Mouse (Mus musculus) forebrain, embryonic 13.5 days (tissue): ENCODE measurements around the gene Cplx3. TPM values are rescaled to one million over a fixed set of nuclear protein-coding genes. Genes with fewer than 3 reads are reported as not detected.
A peak's percentile ranks its signal among the peaks of the same experiment; 100 is the strongest.

Experiments
- ATAC-seq: fragments of 200-750 bp; cut with Nextera tagmentation; 2 replicates; pipeline ENCODE4 v1.8.0; 2017
- H3K27ac ChIP-seq: fragments of 300-500 bp; sonication (generic); 2 replicates; pipeline ENCODE4 v1.5.1; 2015; ENCODE audit warnings: inconsistent platforms, mild to moderate bottlenecking, moderate library complexity
- H3K27me3 ChIP-seq: fragments of 300-500 bp; sonication (generic); 2 replicates; pipeline ENCODE4 v1.6.1; 2015; ENCODE audit warnings: mild to moderate bottlenecking, inconsistent platforms
- H3K36me3 ChIP-seq: fragments of 300-500 bp; sonication (generic); 2 replicates; pipeline ENCODE4 v1.6.1; 2015; ENCODE audit warnings: mild to moderate bottlenecking, inconsistent platforms; ENCODE audit not compliant: poor library complexity, severe bottlenecking
- H3K4me1 ChIP-seq: fragments of 300-500 bp; sonication (generic); 2 replicates; pipeline ENCODE4 v1.6.1; 2015; ENCODE audit warnings: inconsistent platforms
- H3K4me2 ChIP-seq: fragments of 300-500 bp; sonication (generic); 2 replicates; pipeline ENCODE4 v1.6.1; 2015; ENCODE audit warnings: inconsistent platforms, mild to moderate bottlenecking, moderate library complexity
- H3K4me3 ChIP-seq: fragments of 300-500 bp; sonication (generic); 2 replicates; pipeline ENCODE4 v1.5.1; 2015; ENCODE audit warnings: mild to moderate bottlenecking, inconsistent platforms
- H3K9ac ChIP-seq: fragments of 300-500 bp; sonication (generic); 2 replicates; pipeline ENCODE4 v1.6.1; 2015; ENCODE audit warnings: mild to moderate bottlenecking, inconsistent platforms
- H3K9me3 ChIP-seq: fragments of 300-500 bp; sonication (generic); replicated peaks from 2 replicates; pipeline ENCODE4 v1.6.1; 2016; ENCODE audit warnings: inconsistent platforms
- WGBS: fragments of 180-500 bp; shearing (Covaris S2); methylation state at CpG from one replicate; pipeline ENCODE4 v1.1.7; 2015; 5-methylcytosine and 5-hydroxymethylcytosine counted together
- polyA plus RNA-seq: library from polyadenylated mRNA; unstranded; fragments of >200 nt; fragmentation: Nextera tagmentation; extraction: Ambion mirVana; gene quantifications from 2 replicates; pipeline ENCODE4 v1.2.1, GENCODE M21; 2015

Gene Cplx3
- polyA plus RNA-seq, 1 experiment from 2014 or later, result not detected

- no peak overlapping the region for H3K4me3 ChIP-seq
- 0 out of 2 replicates have a peak overlapping the region, but pooled peaks have one; percentile 5 for H3K4me2 ChIP-seq
- H3K9ac ChIP-seq, result peak overlapping the region; percentile 34; the same call in 1 of the 2 replicates
- H3K27me3 ChIP-seq, result 0 out of 2 replicates have a peak, but pooled peaks cover 3% of the 10 kb centered on the region
- no peaks in the 10 kb centered on the region for H3K9me3 ChIP-seq
- 86% methylated on average over 4 of the region's 4 CpGs for WGBS
- H3K27ac ChIP-seq, result no peak overlapping the region
- no peak for ATAC-seq
- H3K36me3 ChIP-seq, result peaks cover 3% of the 10 kb centered on the region
- H3K4me1 ChIP-seq, result peaks cover 41% of the 10 kb centered on the region
Observed at GRCm38 (mm10) chr9:57562896-57563372, 43.1 kb downstream of the Cplx3 start.

GRCm38 (mm10) chr9:57561711-57562099, 44.4 kb downstream of the Cplx3 start:
- Histone ChIP-seq H3K4me1 (peaks cover 41% of the 10 kb centered on the region), H3K4me3 (peak overlapping the region; percentile 63), H3K36me3 (no peaks in the 10 kb centered on the region), H3K27me3 (0 out of 2 replicates have a peak, but pooled peaks cover 3% of the 10 kb centered on the region), H3K4me2 (peak overlapping the region; percentile 77), H3K9me3 (no peaks in the 10 kb centered on the region), H3K9ac (peak overlapping the region; percentile 76), H3K27ac (no peak overlapping the region)
- ATAC-seq, result no peak
- 82% methylated on average over 13 of the region's 13 CpGs for WGBS

GRCm38 (mm10) chr9:57560861-57561710, 45.0 kb downstream of the Cplx3 start, which contains the start of gene Scamp2:
Scamp2 (plus strand) TSS chr9:57560943.
- Histone ChIP-seq H3K27me3 (0 out of 2 replicates have a peak, but pooled peaks cover 3% of the 10 kb centered on the region), H3K4me2 (peak within 1 kb of the TSS; percentile 77), H3K27ac (peak within 1 kb of the TSS; percentile 52), H3K36me3 (no peaks in the 10 kb centered on the region), H3K9ac (peak within 1 kb of the TSS; percentile 76), H3K4me1 (peaks cover 38% of the 10 kb centered on the region), H3K4me3 (peak within 1 kb of the TSS; percentile 63), H3K9me3 (no peaks in the 10 kb centered on the region)
- peak; percentile 100 for ATAC-seq
- under 1% methylated on average over 37 of the region's 37 CpGs for WGBS

- Histone ChIP-seq H3K4me2 (peak overlapping the region; percentile 77), H3K4me1 (peaks cover 30% of the 10 kb centered on the region), H3K27ac (peak overlapping the region; percentile 52), H3K27me3 (0 out of 2 replicates have a peak, but pooled peaks cover 3% of the 10 kb centered on the region), H3K36me3 (no peaks in the 10 kb centered on the region), H3K9ac (peak overlapping the region; percentile 76), H3K4me3 (peak overlapping the region; percentile 63), H3K9me3 (no peaks in the 10 kb centered on the region)
- ATAC-seq, result 0 out of 2 replicates have a peak, but pooled peaks have one; percentile 3
- WGBS, result 25% methylated on average over 7 of the region's 7 CpGs
Observed at GRCm38 (mm10) chr9:57560263-57560662, 45.8 kb downstream of the Cplx3 start.

- Histone ChIP-seq H3K4me3 (no peak overlapping the region), H3K27ac (no peak overlapping the region), H3K36me3 (no peaks in the 10 kb centered on the region), H3K27me3 (0 out of 2 replicates have a peak, but pooled peaks cover 3% of the 10 kb centered on the region), H3K9ac (no peak overlapping the region), H3K4me2 (no peak overlapping the region), H3K9me3 (no peaks in the 10 kb centered on the region), H3K4me1 (peaks cover 32% of the 10 kb centered on the region)
- ATAC-seq, result no peak
- 74% methylated on average over 2 of the region's 2 CpGs for WGBS
Observed at GRCm38 (mm10) chr9:57559568-57559967, 46.5 kb downstream of the Cplx3 start.

- Histone ChIP-seq H3K9ac (no peak overlapping the region), H3K4me2 (no peak overlapping the region), H3K4me3 (no peak overlapping the region), H3K36me3 (no peaks in the 10 kb centered on the region), H3K27ac (no peak overlapping the region), H3K9me3 (no peaks in the 10 kb centered on the region), H3K4me1 (peaks cover 33% of the 10 kb centered on the region), H3K27me3 (0 out of 2 replicates have a peak, but pooled peaks cover 3% of the 10 kb centered on the region)
- no peak for ATAC-seq
- WGBS, result 89% methylated on average over 4 of the region's 4 CpGs
Observed at GRCm38 (mm10) chr9:57558625-57559024, 47.5 kb downstream of the Cplx3 start.

GRCm38 (mm10) chr9:57557215-57557614, 48.9 kb downstream of the Cplx3 start:
- Histone ChIP-seq H3K4me1 (peaks cover 20% of the 10 kb centered on the region), H3K9me3 (no peaks in the 10 kb centered on the region), H3K9ac (no peak overlapping the region), H3K27ac (no peak overlapping the region), H3K4me2 (no peak overlapping the region), H3K27me3 (0 out of 2 replicates have a peak, but pooled peaks cover 3% of the 10 kb centered on the region), H3K4me3 (no peak overlapping the region), H3K36me3 (no peaks in the 10 kb centered on the region)
- WGBS, result 67% methylated on average over 3 of the region's 3 CpGs
- ATAC-seq, result no peak

- Histone ChIP-seq H3K27ac (no peak overlapping the region), H3K9me3 (no peaks in the 10 kb centered on the region), H3K4me1 (peaks cover 13% of the 10 kb centered on the region), H3K27me3 (0 out of 2 replicates have a peak, but pooled peaks cover 3% of the 10 kb centered on the region), H3K4me2 (no peak overlapping the region), H3K4me3 (no peak overlapping the region), H3K36me3 (peaks cover 10% of the 10 kb centered on the region), H3K9ac (no peak overlapping the region)
- ATAC-seq, result no peak
- WGBS, result 38% methylated on average over 3 of the region's 3 CpGs
Observed at GRCm38 (mm10) chr9:57554753-57555152, 51.3 kb downstream of the Cplx3 start.

GRCm38 (mm10) chr9:57553119-57553518, 53.0 kb downstream of the Cplx3 start:
- peaks cover 27% of the 10 kb centered on the region for H3K36me3 ChIP-seq
- no peaks in the 10 kb centered on the region for H3K9me3 ChIP-seq
- H3K27ac ChIP-seq, result no peak overlapping the region
- no peaks in the 10 kb centered on the region for H3K27me3 ChIP-seq
- ATAC-seq, result 0 out of 2 replicates have a peak, but pooled peaks have one; percentile 14
- 74% methylated on average over 11 of the region's 11 CpGs for WGBS
- H3K4me2 ChIP-seq, result no peak overlapping the region
- H3K4me3 ChIP-seq, result no peak overlapping the region
- peaks cover 13% of the 10 kb centered on the region for H3K4me1 ChIP-seq
- H3K9ac ChIP-seq, result no peak overlapping the region

- H3K4me2 ChIP-seq, result peak within 1 kb of the TSS; percentile 80
- H3K9me3 ChIP-seq, result no peaks in the 10 kb centered on the region
- H3K36me3 ChIP-seq, result peaks cover 35% of the 10 kb centered on the region
- 1% methylated on average over 28 of the region's 28 CpGs for WGBS
- peak within 1 kb of the TSS; percentile 57 for H3K4me3 ChIP-seq
- H3K4me1 ChIP-seq, result peaks cover 13% of the 10 kb centered on the region
- peak within 1 kb of the TSS; percentile 79 for H3K9ac ChIP-seq
- H3K27me3 ChIP-seq, result no peaks in the 10 kb centered on the region
- ATAC-seq, result peak; percentile 61
- H3K27ac ChIP-seq, result no peak within 1 kb of the TSS
Observed at GRCm38 (mm10) chr9:57552139-57552887, 53.8 kb downstream of the Cplx3 start, which contains the start of gene Mpi. Mpi (minus strand) TSS chr9:57552763.

GRCm38 (mm10) chr9:57550126-57550862, 55.8 kb downstream of the Cplx3 start:
- Histone ChIP-seq H3K36me3 (peaks cover 52% of the 10 kb centered on the region), H3K9ac (no peak overlapping the region; the same call in 1 of the 2 replicates), H3K9me3 (no peaks in the 10 kb centered on the region), H3K27me3 (no peaks in the 10 kb centered on the region), H3K4me1 (peaks cover 13% of the 10 kb centered on the region), H3K27ac (no peak overlapping the region), H3K4me3 (no peak overlapping the region), H3K4me2 (no peak overlapping the region)
- ATAC-seq, result no peak
- WGBS, result 92% methylated on average over 11 of the region's 11 CpGs
